Mouse (Mus musculus): ENCODE results near the gene Nr3c2. TPM values are rescaled to one million over a fixed set of nuclear protein-coding genes. Genes with fewer than 3 reads are reported as not detected.

Gene Nr3c2
- polyA plus RNA-seq, 1 experiment from 2014 or later = 3.0 TPM

DNA sequence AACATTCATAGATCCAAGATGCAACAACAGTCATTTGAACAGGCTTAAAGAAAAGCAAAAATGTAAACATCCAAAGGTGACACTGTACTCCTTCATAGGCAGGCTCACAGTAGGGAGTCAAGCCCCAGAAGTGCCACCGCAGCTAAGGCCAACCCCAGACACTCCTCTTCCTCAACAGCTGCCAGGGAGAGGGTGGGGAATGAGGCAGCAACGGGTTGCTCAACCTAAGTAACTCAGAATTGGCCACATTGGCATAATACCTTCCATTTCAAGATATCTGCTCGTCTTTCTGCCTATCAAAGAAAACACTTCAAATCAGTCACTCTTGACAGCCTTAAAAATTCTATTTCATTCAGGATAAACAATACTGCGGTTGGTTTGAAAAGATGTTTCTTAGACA lies 392.9 kb downstream of the Nr3c2 start:
- H3K27me3 ChIP-seq = no peaks in the 10 kb centered on the region
- no peak overlapping the region for H3K4me3 ChIP-seq
- peaks cover 12% of the 10 kb centered on the region for H3K36me3 ChIP-seq
- no peak overlapping the region for H3K9ac ChIP-seq
- no peak for ATAC-seq (ENCODE audit: insufficient number of reproducible peaks, insufficient read depth, low FRiP score, low TSS enrichment, low read depth)
- no peaks in the 10 kb centered on the region for H3K4me1 ChIP-seq
- no peak overlapping the region for H3K4me2 ChIP-seq
- WGBS = 83% methylated on average over 4 of the region's 4 CpGs
- 0 out of 2 replicates have a peak, but pooled peaks cover 10% of the 10 kb centered on the region for H3K9me3 ChIP-seq
- H3K27ac ChIP-seq = no peak overlapping the region

- ATAC-seq (ENCODE audit: insufficient number of reproducible peaks, insufficient read depth, low FRiP score, low TSS enrichment, low read depth) = no peak
- H3K36me3 ChIP-seq = peaks cover 15% of the 10 kb centered on the region
Observed at GRCm38 (mm10) chr8:77292649-77293048, 393.4 kb downstream of the Nr3c2 start.

GRCm38 (mm10) chr8:77294599-77294998 lies 395.4 kb downstream of the Nr3c2 start:
- Histone ChIP-seq H3K9me3 (0 out of 2 replicates have a peak, but pooled peaks cover 10% of the 10 kb centered on the region), H3K9ac (no peak overlapping the region), H3K4me1 (no peaks in the 10 kb centered on the region), H3K4me3 (no peak overlapping the region), H3K36me3 (peaks cover 17% of the 10 kb centered on the region), H3K4me2 (no peak overlapping the region), H3K27me3 (no peaks in the 10 kb centered on the region), H3K27ac (no peak overlapping the region)
- ATAC-seq (ENCODE audit: insufficient number of reproducible peaks, insufficient read depth, low FRiP score, low TSS enrichment, low read depth) = no peak
- 89% methylated on average over 11 of the region's 11 CpGs for WGBS

More at GRCm38 (mm10) chr8:77292649-77293048, 393.4 kb downstream of the Nr3c2 start:
- WGBS = 82% methylated on average over 11 of the region's 11 CpGs
- Histone ChIP-seq H3K9me3 (0 out of 2 replicates have a peak, but pooled peaks cover 10% of the 10 kb centered on the region), H3K4me1 (no peaks in the 10 kb centered on the region), H3K9ac (no peak overlapping the region), H3K27me3 (no peaks in the 10 kb centered on the region), H3K27ac (no peak overlapping the region), H3K4me2 (no peak overlapping the region), H3K4me3 (no peak overlapping the region)
